Mouse (Mus musculus): ENCODE measurements around the gene Nr6a1. TPM values are rescaled to one million over a fixed set of nuclear protein-coding genes. Genes with fewer than 3 reads are reported as not detected.

Nr6a1 gene
- total and polyA plus RNA-seq, 3 experiments = 0.81 to 12.0 (median 7.7) TPM

GRCm38 (mm10) chr2:38781945-38782720 lies 145.4 kb downstream of the Nr6a1 start:
- no peak for TF ChIP-seq POLR2AphosphoS5 (IDR thresholded peaks at IDR 0.05; ENCODE audit: insufficient replicate concordance, low read depth, low read length)
- no peak for TF ChIP-seq TAL1 (conservative IDR thresholded peaks at IDR 0.05; ENCODE audit: low read depth, low read length)
- TF ChIP-seq CTCF (IDR thresholded peaks at IDR 0.05; ENCODE audit: low read depth, low read length) = no peak
- no peak for TF ChIP-seq GATA2 (IDR thresholded peaks at IDR 0.05; ENCODE audit: borderline replicate concordance, low read depth, low read length)
- no peak for TF ChIP-seq GATA1 (IDR thresholded peaks at IDR 0.05; ENCODE audit: borderline replicate concordance, low read length)
- H3K4me3 ChIP-seq (ENCODE audit: low read depth, low read length) = no peak overlapping the region
- DNase-seq (ENCODE audit: low spot score) (no peak), ATAC-seq (ENCODE audit: extremely low read depth, insufficient number of reproducible peaks, low FRiP score, poor library complexity, severe bottlenecking) (no peak)
- H3K36me3 ChIP-seq (replicated peaks) = no peaks in the 10 kb centered on the region
- no peaks in the 10 kb centered on the region for H3K27me3 ChIP-seq (ENCODE audit: insufficient read depth, low read length)
- no peaks in the 10 kb centered on the region for H3K9me3 ChIP-seq (replicated peaks)
- H3K4me1 ChIP-seq (ENCODE audit: insufficient read depth, low read depth, low read length) = peaks cover 49% of the 10 kb centered on the region

- H3K4me3 ChIP-seq (ENCODE audit: low read depth, low read length) = no peak overlapping the region
- ATAC-seq (ENCODE audit: extremely low read depth, insufficient number of reproducible peaks, low FRiP score, poor library complexity, severe bottlenecking) (no peak), DNase-seq (ENCODE audit: low spot score) (no peak)
- no peaks in the 10 kb centered on the region for H3K27me3 ChIP-seq (ENCODE audit: insufficient read depth, low read length)
- TF ChIP-seq CTCF (IDR thresholded peaks at IDR 0.05; ENCODE audit: low read depth, low read length) = no peak
- no peak for TF ChIP-seq POLR2AphosphoS5 (IDR thresholded peaks at IDR 0.05; ENCODE audit: insufficient replicate concordance, low read depth, low read length)
- TF ChIP-seq GATA1 (IDR thresholded peaks at IDR 0.05; ENCODE audit: borderline replicate concordance, low read length) = no peak
- no peak for TF ChIP-seq GATA2 (IDR thresholded peaks at IDR 0.05; ENCODE audit: borderline replicate concordance, low read depth, low read length)
- no peak for TF ChIP-seq TAL1 (conservative IDR thresholded peaks at IDR 0.05; ENCODE audit: low read depth, low read length)
- no peaks in the 10 kb centered on the region for H3K9me3 ChIP-seq (replicated peaks)
- H3K36me3 ChIP-seq (replicated peaks) = no peaks in the 10 kb centered on the region
- peaks cover 50% of the 10 kb centered on the region for H3K4me1 ChIP-seq (ENCODE audit: insufficient read depth, low read depth, low read length)
Measured at GRCm38 (mm10) chr2:38779939-38780338, 147.5 kb downstream of the Nr6a1 start.

- Histone ChIP-seq H3K4me3 (ENCODE audit: low read depth, low read length) (no peak overlapping the region), H3K4me1 (ENCODE audit: insufficient read depth, low read depth, low read length) (peaks cover 47% of the 10 kb centered on the region), H3K36me3 (replicated peaks) (no peaks in the 10 kb centered on the region), H3K27me3 (ENCODE audit: insufficient read depth, low read length) (no peaks in the 10 kb centered on the region), H3K9me3 (replicated peaks) (no peaks in the 10 kb centered on the region)
- peak; percentile 29; the same call in 1 of the 2 replicates for ATAC-seq (ENCODE audit: extremely low read depth, insufficient number of reproducible peaks, low FRiP score, poor library complexity, severe bottlenecking)
- DNase-seq (ENCODE audit: low spot score) = no peak
- no peak for TF ChIP-seq GATA2 (IDR thresholded peaks at IDR 0.05; ENCODE audit: borderline replicate concordance, low read depth, low read length)
- no peak for TF ChIP-seq POLR2AphosphoS5 (IDR thresholded peaks at IDR 0.05; ENCODE audit: insufficient replicate concordance, low read depth, low read length)
- no peak for TF ChIP-seq GATA1 (IDR thresholded peaks at IDR 0.05; ENCODE audit: borderline replicate concordance, low read length)
- no peak for TF ChIP-seq TAL1 (conservative IDR thresholded peaks at IDR 0.05; ENCODE audit: low read depth, low read length)
- no peak for TF ChIP-seq CTCF (IDR thresholded peaks at IDR 0.05; ENCODE audit: low read depth, low read length)
Measured at GRCm38 (mm10) chr2:38777326-38777725, 150.2 kb downstream of the Nr6a1 start.

GRCm38 (mm10) chr2:38774936-38775335 lies 152.6 kb downstream of the Nr6a1 start:
- no peaks in the 10 kb centered on the region for H3K36me3 ChIP-seq (replicated peaks)
- no peak for TF ChIP-seq CTCF (IDR thresholded peaks at IDR 0.05; ENCODE audit: low read depth, low read length)
- TF ChIP-seq GATA1 (IDR thresholded peaks at IDR 0.05; ENCODE audit: borderline replicate concordance, low read length) = no peak
- TF ChIP-seq TAL1 (conservative IDR thresholded peaks at IDR 0.05; ENCODE audit: low read depth, low read length) = peak; percentile 72
- TF ChIP-seq GATA2 (IDR thresholded peaks at IDR 0.05; ENCODE audit: borderline replicate concordance, low read depth, low read length) = no peak
- TF ChIP-seq POLR2AphosphoS5 (IDR thresholded peaks at IDR 0.05; ENCODE audit: insufficient replicate concordance, low read depth, low read length) = no peak
- DNase-seq (ENCODE audit: low spot score) (no peak), ATAC-seq (ENCODE audit: extremely low read depth, insufficient number of reproducible peaks, low FRiP score, poor library complexity, severe bottlenecking) (peak; percentile 73)
- H3K27me3 ChIP-seq (ENCODE audit: insufficient read depth, low read length) = no peaks in the 10 kb centered on the region
- no peak overlapping the region for H3K4me3 ChIP-seq (ENCODE audit: low read depth, low read length)
- no peaks in the 10 kb centered on the region for H3K9me3 ChIP-seq (replicated peaks)
- H3K4me1 ChIP-seq (ENCODE audit: insufficient read depth, low read depth, low read length) = peaks cover 39% of the 10 kb centered on the region

GRCm38 (mm10) chr2:38771478-38771797 lies 156.1 kb downstream of the Nr6a1 start:
- TF ChIP-seq GATA1 (IDR thresholded peaks at IDR 0.05; ENCODE audit: borderline replicate concordance, low read length) = no peak
- no peak for TF ChIP-seq GATA2 (IDR thresholded peaks at IDR 0.05; ENCODE audit: borderline replicate concordance, low read depth, low read length)
- TF ChIP-seq TAL1 (conservative IDR thresholded peaks at IDR 0.05; ENCODE audit: low read depth, low read length) = no peak
- no peak for TF ChIP-seq POLR2AphosphoS5 (IDR thresholded peaks at IDR 0.05; ENCODE audit: insufficient replicate concordance, low read depth, low read length)
- TF ChIP-seq CTCF (IDR thresholded peaks at IDR 0.05; ENCODE audit: low read depth, low read length) = no peak
- no peaks in the 10 kb centered on the region for H3K36me3 ChIP-seq (replicated peaks)
- H3K9me3 ChIP-seq (replicated peaks) = no peaks in the 10 kb centered on the region
- no peaks in the 10 kb centered on the region for H3K27me3 ChIP-seq (ENCODE audit: insufficient read depth, low read length)
- DNase-seq (ENCODE audit: low spot score) (no peak), ATAC-seq (ENCODE audit: extremely low read depth, insufficient number of reproducible peaks, low FRiP score, poor library complexity, severe bottlenecking) (no peak)
- peaks cover 20% of the 10 kb centered on the region for H3K4me1 ChIP-seq (ENCODE audit: insufficient read depth, low read depth, low read length)
- no peak overlapping the region for H3K4me3 ChIP-seq (ENCODE audit: low read depth, low read length)

- H3K4me1 ChIP-seq (ENCODE audit: insufficient read depth, low read depth, low read length) = peaks cover 15% of the 10 kb centered on the region
- DNase-seq (ENCODE audit: low spot score) = no peak
- ATAC-seq (ENCODE audit: extremely low read depth, insufficient number of reproducible peaks, low FRiP score, poor library complexity, severe bottlenecking) = no peak
Measured at GRCm38 (mm10) chr2:38770772-38771477, 156.6 kb downstream of the Nr6a1 start.

More at GRCm38 (mm10) chr2:38770772-38771477, 156.6 kb downstream of the Nr6a1 start:
- H3K4me3 ChIP-seq (ENCODE audit: low read depth, low read length) = no peak overlapping the region
- TF ChIP-seq GATA1 (IDR thresholded peaks at IDR 0.05; ENCODE audit: borderline replicate concordance, low read length) (no peak), POLR2AphosphoS5 (IDR thresholded peaks at IDR 0.05; ENCODE audit: insufficient replicate concordance, low read depth, low read length) (no peak), CTCF (IDR thresholded peaks at IDR 0.05; ENCODE audit: low read depth, low read length) (no peak)
- H3K36me3 ChIP-seq (replicated peaks) = no peaks in the 10 kb centered on the region
- no peaks in the 10 kb centered on the region for H3K27me3 ChIP-seq (ENCODE audit: insufficient read depth, low read length)
- no peaks in the 10 kb centered on the region for H3K9me3 ChIP-seq (replicated peaks)
